Mouse (Mus musculus) cerebral cortex, adult 2 months (tissue): ENCODE data around the gene Map3k14.

ENCODE experiments used
- WGBS: fragments of 180-500 bp; shearing (Covaris S2); methylation state at CpG from one replicate; pipeline ENCODE4 v1.1.7; 2018; 5-methylcytosine and 5-hydroxymethylcytosine counted together

Gene Map3k14

DNA sequence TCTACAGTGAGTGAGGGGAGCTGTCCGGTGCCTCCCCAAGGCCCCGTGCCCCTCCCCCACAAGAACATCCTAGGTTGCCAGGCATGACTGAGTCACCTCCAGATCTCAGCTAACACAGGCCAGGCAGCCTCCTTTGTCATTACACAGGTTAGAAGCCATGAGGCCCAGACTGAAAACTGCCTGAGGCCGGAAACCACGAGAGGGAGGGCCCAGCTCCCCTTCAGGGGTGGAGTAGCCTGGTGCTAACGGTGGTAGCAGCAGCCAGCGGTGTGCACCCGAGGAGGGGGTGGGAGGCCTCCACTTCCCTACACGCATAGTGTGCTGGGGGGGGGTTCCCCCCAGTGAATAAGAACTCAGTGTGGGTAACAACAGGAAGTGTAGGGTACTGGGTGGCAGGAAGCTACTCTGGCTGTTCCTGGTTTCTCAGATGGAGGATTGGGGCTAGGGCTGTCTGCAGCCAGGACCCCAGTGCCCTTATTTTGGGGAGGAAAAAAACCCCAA, 92.3 kb downstream of the Map3k14 start:
- WGBS: 57% methylated on average over 8 of the region's 8 CpGs

DNA sequence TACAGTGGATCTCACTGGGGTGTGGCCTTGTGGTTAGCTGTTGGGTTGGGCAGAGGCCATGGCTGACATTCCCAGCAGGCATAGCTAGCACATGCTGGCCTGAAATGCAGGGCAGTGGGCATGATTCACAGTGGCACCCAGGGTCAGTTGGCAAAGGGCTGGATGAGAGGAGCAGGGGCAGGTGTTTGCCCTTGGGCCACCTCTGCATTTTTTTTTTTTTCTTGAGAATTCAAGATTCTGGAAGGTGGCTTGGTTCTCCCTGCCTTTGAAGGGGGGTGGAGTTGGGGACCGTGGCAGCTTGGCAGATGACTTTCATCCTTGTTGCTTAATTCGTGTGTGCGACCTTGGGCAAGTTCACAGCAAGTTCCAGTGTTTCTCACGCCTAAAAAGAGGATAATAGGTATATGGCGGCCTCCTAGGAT, 92.8 kb downstream of the Map3k14 start:
- 79% methylated on average over 5 of the region's 5 CpGs for WGBS

DNA sequence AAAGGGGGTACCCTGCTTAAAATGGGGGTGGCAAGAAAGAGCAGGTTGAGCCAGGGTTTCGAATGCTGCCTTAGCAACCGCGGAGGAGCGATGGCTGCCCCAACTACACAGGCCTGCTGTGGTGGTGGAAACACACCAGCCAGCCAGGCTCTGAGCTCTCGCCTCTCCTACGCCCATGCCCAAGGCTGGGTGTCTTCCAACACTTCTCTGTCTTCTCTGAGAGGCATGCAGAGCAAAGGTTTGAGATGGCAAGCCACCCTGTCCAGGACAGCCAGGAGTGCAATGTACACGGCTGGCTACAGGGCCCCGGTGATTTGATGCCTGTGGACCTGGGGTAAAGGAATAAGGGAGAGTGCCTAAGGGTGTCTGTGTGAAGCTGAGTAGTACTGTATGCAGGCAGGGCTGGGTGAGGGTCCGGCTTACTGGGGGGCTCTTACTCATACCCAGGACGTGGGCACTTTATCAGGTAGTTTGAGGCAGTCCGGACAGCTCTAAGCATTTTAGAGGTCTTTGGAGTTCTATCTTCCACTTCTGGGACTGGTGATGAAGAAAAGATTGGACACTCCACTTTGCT, 93.4 kb downstream of the Map3k14 start:
- 66% methylated on average over 11 of the region's 11 CpGs for WGBS

DNA sequence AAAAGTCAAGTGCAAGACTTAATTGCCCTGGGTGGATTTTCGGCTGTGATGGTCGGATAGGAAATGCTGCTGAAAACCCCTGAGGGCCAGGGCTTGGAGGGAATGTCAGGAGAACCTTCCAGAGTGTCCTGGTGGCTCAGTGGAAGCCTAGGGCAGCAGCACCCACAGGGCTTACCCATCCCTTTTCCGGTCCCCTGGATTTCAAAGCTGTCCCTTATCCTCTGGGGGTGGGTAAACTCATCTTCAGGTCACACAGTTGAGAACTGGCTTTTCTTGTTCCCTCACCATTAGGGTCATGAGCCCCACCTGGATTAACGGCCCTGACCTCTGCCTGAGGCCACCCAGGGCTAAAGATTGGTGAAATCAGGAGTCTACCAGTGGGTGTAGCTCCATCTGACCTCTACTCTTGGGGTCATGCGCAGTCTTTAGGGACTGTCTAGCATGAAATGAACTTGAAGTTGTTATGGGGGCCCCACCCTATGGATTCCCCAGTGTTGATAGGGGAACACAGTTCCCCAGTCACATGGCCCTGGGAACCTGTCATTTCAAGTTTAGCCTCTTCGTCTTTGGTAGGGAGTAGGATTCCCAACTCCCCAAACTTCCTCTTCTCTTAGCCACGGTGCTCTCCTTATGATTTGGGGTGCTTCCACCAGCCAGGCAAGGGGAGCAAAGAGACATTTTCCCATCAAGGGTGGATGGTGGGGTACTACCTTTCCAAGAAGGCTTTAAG, 94.1 kb downstream of the Map3k14 start:
- 76% methylated on average over 7 of the region's 7 CpGs for WGBS

DNA sequence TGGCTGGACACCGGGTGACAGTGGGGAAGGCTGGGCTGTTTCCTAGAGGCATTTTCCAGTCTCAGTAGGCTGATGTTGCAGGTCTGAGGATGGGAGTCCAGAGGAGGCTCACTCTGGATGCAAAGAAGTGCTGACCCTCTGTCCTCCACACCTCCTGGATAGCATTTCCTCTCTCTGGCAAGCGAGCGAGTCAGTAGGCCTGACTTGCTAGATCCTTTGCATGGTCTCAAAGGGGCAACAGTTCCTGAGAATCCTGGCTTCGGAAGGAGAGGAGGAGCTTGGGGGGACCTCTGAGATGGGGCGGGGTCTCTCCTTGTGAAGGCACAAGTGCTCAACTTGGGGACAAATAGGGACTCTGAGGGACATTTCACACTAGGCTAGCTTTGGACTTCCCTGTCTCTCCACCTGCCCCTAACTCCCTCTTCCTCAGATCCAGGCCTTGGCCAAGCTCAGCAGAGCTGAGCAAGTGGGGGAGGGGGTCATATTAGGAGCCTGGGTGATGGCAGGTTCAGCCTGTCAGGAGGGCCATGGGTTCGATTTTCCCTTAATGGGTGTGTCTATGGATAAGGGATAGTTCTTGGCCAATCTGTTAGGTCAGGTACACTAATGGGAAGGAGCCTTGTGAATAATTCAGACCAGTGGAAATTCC, 94.8 kb downstream of the Map3k14 start:
- 63% methylated on average over 6 of the region's 6 CpGs for WGBS

DNA sequence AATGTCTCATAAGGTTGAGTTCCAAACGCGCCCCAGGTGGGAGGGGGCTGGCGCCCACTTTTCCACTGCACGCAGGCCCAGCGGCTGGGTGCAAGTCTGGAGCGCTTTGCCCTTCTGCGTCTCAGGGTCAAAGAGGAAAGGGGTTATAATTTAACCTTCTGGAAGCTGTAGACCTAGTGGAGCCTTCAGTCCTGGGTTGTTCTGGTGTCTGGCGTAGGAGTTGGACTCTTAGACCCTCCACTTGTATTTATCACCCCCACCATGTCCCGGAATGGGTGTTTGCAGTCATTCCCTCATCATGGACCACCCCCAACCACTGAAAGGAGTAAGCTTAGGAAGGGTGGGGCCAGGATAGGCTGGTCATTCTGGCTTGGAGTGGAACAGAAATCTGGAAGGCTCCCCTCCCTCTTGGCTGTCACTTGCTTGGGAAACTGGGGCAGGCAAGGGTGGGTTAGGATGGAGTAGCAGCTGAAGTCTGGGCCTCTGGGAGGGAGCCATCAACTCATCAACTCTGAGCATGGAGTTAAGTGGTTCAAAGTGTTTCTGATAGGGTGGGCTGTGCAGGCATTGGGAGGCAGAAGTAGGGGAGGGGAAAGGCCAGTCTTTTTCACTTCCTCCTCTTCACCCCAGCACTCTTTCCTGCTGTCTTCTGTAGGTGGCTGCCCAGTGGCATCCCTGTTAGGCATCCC, 95.4 kb downstream of the Map3k14 start:
- 42% methylated on average over 9 of the region's 9 CpGs for WGBS

DNA sequence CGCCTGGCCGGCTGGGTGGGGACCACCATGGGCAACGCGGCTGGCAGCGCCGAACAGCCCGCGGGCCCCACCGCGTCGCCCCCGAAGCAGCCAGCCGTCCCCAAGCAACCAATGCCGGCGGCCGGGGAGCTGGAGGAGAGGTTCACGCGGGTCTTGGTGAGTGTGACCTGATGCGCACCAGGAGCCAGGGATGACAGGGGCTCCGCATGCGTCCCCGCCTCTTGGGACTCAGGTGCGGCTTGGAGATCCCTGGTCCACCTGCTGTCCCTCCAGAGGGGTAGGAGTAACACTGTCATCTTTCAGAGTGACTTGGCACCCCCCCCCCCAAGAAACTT, 96.0 kb downstream of the Map3k14 start:
- WGBS: 6% methylated on average over 23 of the region's 23 CpGs

DNA sequence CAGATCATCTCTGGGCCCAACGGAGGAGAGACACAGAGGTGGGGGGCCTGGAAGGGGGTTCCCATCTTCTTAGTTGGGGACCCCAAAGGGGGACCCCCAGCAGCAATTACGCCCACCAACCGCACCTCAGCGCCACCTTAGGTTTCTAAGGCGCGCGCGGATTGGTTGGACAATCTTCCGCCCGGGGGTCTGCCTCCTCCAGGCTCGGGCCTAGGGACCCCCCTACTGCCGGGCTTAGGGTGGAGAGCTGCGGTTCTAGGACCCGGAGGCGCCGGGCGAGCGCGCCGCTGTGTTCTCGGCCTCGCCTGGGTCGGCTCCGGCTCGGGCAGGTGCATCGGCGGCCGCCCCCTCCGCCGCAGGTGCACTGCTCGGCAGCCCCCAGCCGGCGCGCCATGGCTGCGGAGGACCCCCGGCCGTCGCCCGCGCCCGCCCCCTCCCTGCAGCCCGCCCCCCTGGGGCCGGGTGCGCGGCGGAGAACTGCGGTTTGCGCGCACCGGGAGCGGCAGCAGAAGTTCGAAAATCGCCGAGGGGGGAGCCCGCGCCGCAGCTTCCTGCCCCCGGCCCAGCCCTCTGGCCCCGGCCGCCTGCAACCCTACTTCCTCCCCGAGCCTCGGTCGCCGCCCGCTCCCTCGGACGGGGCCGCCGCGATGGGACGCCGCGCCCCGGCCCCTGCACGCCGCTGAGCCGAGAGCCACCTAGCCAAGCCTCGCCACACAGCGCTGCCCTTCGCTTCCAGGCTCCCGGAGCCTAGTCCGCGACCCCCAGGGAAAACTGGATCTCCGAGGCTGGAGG, 96.6 kb downstream of the Map3k14 start, which contains the start of gene Fmnl1:
Gene Fmnl1, plus strand, starts transcription at position 614 of the 792 bp plus-strand sequence.
- WGBS: 2% methylated on average over 56 of the region's 84 CpGs

DNA sequence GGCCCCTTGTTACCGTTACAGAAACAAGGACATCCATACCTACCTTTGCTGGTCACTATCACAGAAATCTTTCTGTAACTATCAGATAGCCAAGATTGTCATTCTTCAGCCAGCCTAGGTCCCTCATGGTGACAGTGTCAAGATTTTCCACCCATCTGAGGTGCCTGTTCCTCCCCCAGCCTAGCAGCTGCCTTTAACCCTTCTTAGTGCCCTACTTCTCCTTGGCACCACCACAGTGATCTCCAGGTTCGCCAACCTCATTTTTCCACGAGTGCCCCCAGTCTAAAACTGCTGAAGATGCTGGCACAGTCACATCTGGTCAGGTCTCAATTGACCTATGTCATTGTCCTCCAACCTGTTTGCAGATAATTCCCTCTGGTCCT, 97.2 kb downstream of the Map3k14 start:
- WGBS: 31% methylated on average over 3 of the region's 3 CpGs
